Mouse (Mus musculus) G1E (cell line): Measurements from ENCODE around the gene Tbxas1. TPM values are rescaled to one million over a fixed set of nuclear protein-coding genes. Genes with fewer than 3 reads are reported as not detected.

ENCODE experiments used
- ATAC-seq: 2 replicates; pipeline ENCODE4 v1.8.0; 2016; ENCODE audit warnings: mild to moderate bottlenecking; ENCODE audit not compliant: insufficient number of reproducible peaks, poor library complexity, low FRiP score, severe bottlenecking; ENCODE audit errors: extremely low read depth
- DNase-seq: peaks from one replicate; pipeline ENCODE4 v3.0.0; 2012; ENCODE audit warnings: low spot score
- H3K27me3 ChIP-seq: 2 replicates; pipeline ENCODE4 v1.6.1; 2012; ENCODE audit warnings: mild to moderate bottlenecking, low read length, inconsistent platforms; ENCODE audit not compliant: insufficient read depth
- H3K36me3 ChIP-seq: replicated peaks from 2 replicates; pipeline ENCODE3; 2012; ENCODE audit warnings: mild to moderate bottlenecking, inconsistent platforms
- H3K4me1 ChIP-seq: 2 replicates; pipeline ENCODE4 v1.6.1; 2012; ENCODE audit warnings: low read depth, low read length, inconsistent platforms, mixed read lengths; ENCODE audit not compliant: insufficient read depth
- H3K4me3 ChIP-seq: 2 replicates; pipeline ENCODE4 v1.5.1; 2012; ENCODE audit warnings: low read depth, mild to moderate bottlenecking, inconsistent platforms, low read length, moderate library complexity, mixed read lengths
- H3K9me3 ChIP-seq: replicated peaks from 2 replicates; pipeline ENCODE4 v1.6.1; 2012; ENCODE audit warnings: inconsistent platforms
- CTCF ChIP-seq: IDR thresholded peaks from 2 replicates; pipeline ENCODE4 v1.5.1; 2012; ENCODE audit warnings: low read depth, low read length, inconsistent platforms, mixed read lengths
- GATA1 ChIP-seq: IDR thresholded peaks from 2 replicates; pipeline ENCODE4 v1.6.1; 2012; ENCODE audit warnings: borderline replicate concordance, low read length, inconsistent platforms, mixed read lengths
- GATA2 ChIP-seq: IDR thresholded peaks from 2 replicates; pipeline ENCODE4 v1.6.1; 2012; ENCODE audit warnings: low read depth, low read length, inconsistent platforms, borderline replicate concordance
- POLR2AphosphoS5 ChIP-seq: IDR thresholded peaks from 2 replicates; pipeline ENCODE4 v1.6.1; 2012; ENCODE audit warnings: low read depth, low read length, inconsistent platforms; ENCODE audit not compliant: insufficient replicate concordance
- TAL1 ChIP-seq: conservative IDR thresholded peaks from 2 replicates; pipeline ENCODE4 v1.6.1; 2012; ENCODE audit warnings: low read depth, low read length, inconsistent platforms, mixed read lengths
- polyA plus RNA-seq: library from polyadenylated mRNA; stranded (reverse); fragments of >175 nt; gene quantifications from 2 replicates; pipeline ENCODE4 v1.2.3, GENCODE M21; 2012
- total RNA-seq, 2 experiments: library from RNA; stranded (forward) in 1 of 2; stranded (reverse) in 1 of 2; fragments of 200-1000 nt in 1 of 2; fragments of >200 nt in 1 of 2; fragmentation: Nextera tagmentation in 1 of 2; gene quantifications; 2 replicates each; pipeline ENCODE4 v1.2.3; 2014 to 2017

Tbxas1 gene
- total and polyA plus RNA-seq, 3 experiments = 1.2 to 13.2 (median 3.2) TPM

DNA sequence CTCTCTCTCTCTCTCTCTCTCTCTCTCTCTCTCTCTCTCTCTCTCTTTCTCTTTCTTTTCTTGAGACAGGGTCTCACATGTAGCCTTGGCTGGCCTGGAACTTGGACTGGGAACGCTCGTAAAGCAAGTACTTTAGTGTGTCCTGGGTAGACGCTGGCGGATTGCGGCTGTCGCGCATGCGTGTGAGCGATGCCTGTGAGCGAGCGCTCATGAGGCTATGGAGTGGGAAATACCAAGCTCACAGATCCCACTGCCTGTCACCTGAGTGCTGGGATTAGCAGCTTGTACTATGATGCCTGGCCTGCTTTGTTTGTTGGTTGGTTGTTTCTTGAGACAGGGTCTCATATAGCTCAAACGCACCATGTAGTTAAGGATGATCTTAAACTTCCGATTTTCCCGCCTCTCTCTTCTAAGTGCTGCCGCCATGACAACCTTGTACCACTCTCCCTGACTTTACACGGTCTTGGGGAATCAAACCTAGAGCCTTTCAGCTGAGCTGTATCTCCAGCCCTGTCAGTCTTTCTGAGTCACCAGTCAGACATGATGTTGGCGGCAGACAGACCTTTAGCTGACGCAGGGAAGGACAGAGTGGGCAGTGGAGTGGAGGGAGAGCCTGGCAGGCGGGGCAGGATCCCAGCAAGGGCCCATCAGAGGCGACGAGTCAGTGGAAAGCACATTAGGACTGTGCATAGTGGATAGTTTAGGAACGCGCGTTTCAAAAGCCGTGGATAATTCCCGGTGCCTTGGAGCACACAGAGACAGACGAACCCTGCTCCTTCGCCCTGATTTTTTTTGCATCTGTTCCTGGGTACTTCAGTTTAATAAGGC is 51.1 kb downstream of the Tbxas1 start:
- H3K36me3 ChIP-seq = no peaks in the 10 kb centered on the region
- TF ChIP-seq GATA1 (no peak), CTCF (no peak), POLR2AphosphoS5 (no peak), TAL1 (no peak), GATA2 (no peak)
- no peak for ATAC-seq
- no peak for DNase-seq
- no peak overlapping the region for H3K4me3 ChIP-seq
- peaks cover 51% of the 10 kb centered on the region for H3K4me1 ChIP-seq
- H3K9me3 ChIP-seq = no peaks in the 10 kb centered on the region; the same call in 1 of the 2 replicates
- peaks cover 38% of the 10 kb centered on the region for H3K27me3 ChIP-seq

DNA sequence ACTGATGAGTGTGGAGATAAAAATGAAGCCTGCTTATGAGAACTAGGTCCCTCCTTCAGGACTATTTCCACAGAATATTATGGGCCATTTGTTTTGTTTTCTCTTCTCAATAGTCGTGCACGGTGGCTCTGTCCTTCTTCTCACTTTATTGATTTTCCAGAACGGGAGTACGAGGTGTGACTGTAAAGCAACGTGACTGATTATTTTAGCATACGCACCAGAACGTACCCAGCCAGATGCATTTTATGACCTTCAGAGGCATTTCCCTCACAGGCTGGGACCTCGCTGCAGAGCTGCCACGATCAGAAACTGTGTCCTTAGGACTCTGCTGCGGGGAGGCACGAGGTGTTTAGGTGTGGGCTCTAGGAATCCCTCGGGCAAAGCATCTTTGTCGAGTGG is 51.8 kb downstream of the Tbxas1 start:
- no peak for TF ChIP-seq GATA1
- no peak for TF ChIP-seq POLR2AphosphoS5
- TF ChIP-seq GATA2 = no peak
- no peak for TF ChIP-seq CTCF
- TF ChIP-seq TAL1 = no peak
- DNase-seq = no peak
- Histone ChIP-seq H3K36me3 (no peaks in the 10 kb centered on the region), H3K27me3 (peaks cover 38% of the 10 kb centered on the region), H3K9me3 (peaks cover 4% of the 10 kb centered on the region), H3K4me1 (peaks cover 45% of the 10 kb centered on the region), H3K4me3 (no peak overlapping the region)
- no peak for ATAC-seq

DNA sequence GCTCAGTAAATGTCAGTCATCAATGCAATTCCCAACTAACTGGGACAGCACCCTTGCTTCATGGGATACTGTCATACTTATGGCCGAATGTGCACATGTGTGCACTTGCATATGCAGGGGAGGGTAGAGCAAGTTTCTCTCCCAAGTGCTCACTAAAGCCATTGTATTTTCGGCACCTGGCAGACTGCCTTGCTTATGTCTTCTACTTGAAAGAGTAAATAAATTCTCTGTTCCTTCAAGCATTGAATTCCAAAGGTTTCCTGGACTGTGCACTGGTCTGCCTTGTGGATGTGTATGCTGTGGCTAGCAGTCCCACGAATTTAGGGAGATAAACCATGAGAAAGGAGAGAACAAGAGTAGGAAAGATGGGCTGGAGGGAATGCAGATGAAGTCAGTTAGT is 53.3 kb downstream of the Tbxas1 start:
- no peak for TF ChIP-seq POLR2AphosphoS5
- no peak for TF ChIP-seq GATA2
- no peak for TF ChIP-seq TAL1
- no peak for TF ChIP-seq GATA1
- TF ChIP-seq CTCF = no peak
- ATAC-seq (no peak), DNase-seq (no peak)
- peaks cover 43% of the 10 kb centered on the region for H3K27me3 ChIP-seq
- peaks cover 29% of the 10 kb centered on the region for H3K4me1 ChIP-seq
- no peaks in the 10 kb centered on the region for H3K36me3 ChIP-seq
- no peak overlapping the region for H3K4me3 ChIP-seq
- peaks cover 11% of the 10 kb centered on the region for H3K9me3 ChIP-seq

GRCm38 (mm10) chr6:38936009-38936408 is 60.8 kb downstream of the Tbxas1 start:
- Histone ChIP-seq H3K27me3 (peaks cover 60% of the 10 kb centered on the region), H3K4me3 (no peak overlapping the region), H3K36me3 (no peaks in the 10 kb centered on the region), H3K4me1 (peaks cover 8% of the 10 kb centered on the region), H3K9me3 (peaks cover 14% of the 10 kb centered on the region)
- TF ChIP-seq GATA2 = no peak
- DNase-seq = no peak
- no peak for ATAC-seq

- no peak overlapping the region for H3K4me3 ChIP-seq
- peaks cover 9% of the 10 kb centered on the region for H3K4me1 ChIP-seq
- H3K36me3 ChIP-seq = no peaks in the 10 kb centered on the region
- peaks cover 3% of the 10 kb centered on the region for H3K9me3 ChIP-seq
- ATAC-seq (no peak), DNase-seq (no peak)
- peaks cover 66% of the 10 kb centered on the region for H3K27me3 ChIP-seq
- TF ChIP-seq GATA2 (no peak), POLR2AphosphoS5 (no peak), CTCF (no peak), TAL1 (no peak), GATA1 (no peak)
Observed at GRCm38 (mm10) chr6:38938421-38938820, 63.2 kb downstream of the Tbxas1 start.

DNA sequence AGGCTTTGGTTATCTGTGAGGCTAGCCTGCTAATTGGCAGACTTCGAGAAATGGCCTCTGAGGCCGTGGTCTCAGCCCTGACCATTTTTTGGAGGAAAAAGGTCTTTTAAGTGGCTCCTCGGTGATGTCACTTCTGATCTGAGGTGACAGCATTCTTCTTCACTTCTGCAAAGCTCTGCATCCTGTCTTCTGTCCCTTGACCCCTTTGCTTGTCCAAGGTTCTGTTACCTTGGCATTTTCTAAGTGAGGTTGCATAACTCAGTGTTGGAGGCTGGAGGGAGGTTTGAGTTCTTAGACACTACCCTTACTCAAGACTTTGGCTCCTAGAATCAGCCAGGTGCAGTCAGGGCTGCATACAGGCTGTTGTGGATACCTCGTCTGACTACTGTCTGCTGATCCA is 63.9 kb downstream of the Tbxas1 start:
- TF ChIP-seq POLR2AphosphoS5 = no peak
- TF ChIP-seq GATA2 = no peak
- TF ChIP-seq CTCF = no peak
- no peak for TF ChIP-seq TAL1
- no peak for TF ChIP-seq GATA1
- DNase-seq (no peak), ATAC-seq (no peak)
- Histone ChIP-seq H3K4me3 (no peak overlapping the region), H3K9me3 (peaks cover 3% of the 10 kb centered on the region), H3K36me3 (no peaks in the 10 kb centered on the region), H3K27me3 (peaks cover 71% of the 10 kb centered on the region), H3K4me1 (peaks cover 9% of the 10 kb centered on the region)

DNA sequence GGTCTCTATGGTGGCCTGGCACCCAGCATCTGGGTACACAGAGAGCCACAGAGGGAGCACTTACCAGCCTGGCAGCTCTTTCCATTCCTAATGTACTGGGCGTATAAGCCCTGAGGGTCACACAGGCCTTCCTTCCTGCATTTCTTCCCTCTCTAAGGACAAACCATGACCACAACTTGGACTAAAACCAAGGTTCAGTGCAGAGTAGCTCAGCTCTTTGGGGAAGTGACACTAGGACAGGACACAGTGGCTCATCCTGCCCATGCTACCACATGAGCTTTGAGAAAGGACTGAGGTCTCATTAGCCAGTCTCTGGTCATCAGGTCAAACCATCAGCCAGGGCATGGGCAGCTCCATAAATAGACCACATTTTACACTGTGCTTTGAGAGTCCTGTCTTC is 65.8 kb downstream of the Tbxas1 start:
- Histone ChIP-seq H3K4me1 (peaks cover 13% of the 10 kb centered on the region), H3K36me3 (no peaks in the 10 kb centered on the region), H3K27me3 (peaks cover 69% of the 10 kb centered on the region), H3K4me3 (no peak overlapping the region), H3K9me3 (no peaks in the 10 kb centered on the region; the same call in 1 of the 2 replicates)
- no peak for ATAC-seq
- TF ChIP-seq GATA1 (no peak), POLR2AphosphoS5 (no peak), TAL1 (no peak), GATA2 (no peak), CTCF (no peak)
- no peak for DNase-seq
